Mouse (Mus musculus): ENCODE data around the gene Foxn1.

Gene Foxn1

DNA sequence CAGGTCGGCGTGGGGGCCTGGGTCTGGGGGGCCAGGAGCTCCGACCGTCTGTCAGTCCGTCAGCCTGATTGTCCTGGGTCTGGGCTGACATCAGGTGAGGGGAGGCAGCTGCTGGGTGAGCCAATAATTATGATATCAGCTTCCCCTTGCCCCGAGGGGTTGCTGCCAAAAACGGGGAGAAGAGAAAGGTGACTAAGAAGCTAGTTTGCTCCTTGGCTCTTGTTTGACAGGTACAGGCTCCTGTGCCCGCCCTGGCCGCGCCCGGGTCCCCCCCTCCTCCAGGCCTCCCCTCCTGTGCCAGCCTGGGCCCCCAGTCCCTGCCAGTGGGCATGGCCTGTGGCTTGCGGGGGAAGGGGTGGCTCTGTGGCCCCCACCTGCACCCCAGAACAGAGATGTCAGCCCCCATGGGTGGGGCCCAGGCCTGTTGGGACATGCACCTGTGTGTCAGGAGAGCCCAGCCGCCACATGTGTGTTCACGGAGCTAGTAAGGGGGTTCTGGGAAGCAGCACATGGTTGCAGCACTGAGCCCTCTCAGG lies at the start of gene Foxn1:
Gene Foxn1 (minus strand): TSS at position 51 of the 536 bp plus-strand sequence.
- DNase-seq (ENCODE audit: low read depth, low spot score), result no peak

- peak; percentile 81 for DNase-seq (ENCODE audit: low read depth, low spot score)
These were observed 49.5 kb upstream of the Foxn1 start for GRCm38 (mm10) chr11:78435776-78436349.

DNA sequence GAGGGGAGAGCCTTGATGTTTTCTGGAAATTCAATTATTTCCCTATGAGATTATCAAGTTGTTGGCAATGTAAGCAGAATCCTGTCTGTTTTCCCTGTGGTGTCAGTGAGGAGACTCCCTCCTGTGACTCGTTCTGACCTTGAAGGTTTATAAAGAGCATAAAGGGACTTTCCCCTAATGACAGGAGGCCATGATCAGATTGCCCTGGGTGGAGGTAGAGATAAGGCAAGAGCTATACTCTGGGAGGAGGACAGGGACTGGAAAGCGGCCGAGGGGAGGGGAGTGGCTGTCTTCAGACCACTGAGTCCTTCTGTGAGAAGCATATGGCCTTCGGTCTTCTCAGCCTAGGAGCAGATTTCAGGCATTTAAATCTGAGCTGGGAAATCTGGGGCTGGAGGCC lies 47.7 kb upstream of the Foxn1 start:
- no peak for DNase-seq (ENCODE audit: low read depth, low spot score)

DNA sequence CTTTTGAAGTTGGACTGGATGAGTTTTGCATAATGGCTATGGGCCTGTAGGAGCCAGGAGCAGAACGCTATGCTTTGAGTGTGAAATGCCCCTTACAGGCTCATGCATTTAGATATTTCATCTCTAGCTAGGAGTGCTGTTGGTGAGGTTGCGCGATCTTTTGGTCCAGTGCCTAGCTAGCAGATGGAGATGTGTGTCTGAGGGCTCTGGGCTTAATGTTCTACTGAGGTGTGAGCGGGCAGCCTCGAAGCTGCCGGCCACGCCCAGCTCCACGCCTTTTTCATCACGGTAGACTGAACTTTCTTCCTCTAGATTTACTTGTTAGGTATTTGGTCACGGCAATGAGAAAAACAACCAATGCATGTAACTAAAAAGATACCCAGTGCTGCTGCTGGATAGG lies 44.8 kb upstream of the Foxn1 start:
- DNase-seq (ENCODE audit: low read depth, low spot score), result no peak

DNA sequence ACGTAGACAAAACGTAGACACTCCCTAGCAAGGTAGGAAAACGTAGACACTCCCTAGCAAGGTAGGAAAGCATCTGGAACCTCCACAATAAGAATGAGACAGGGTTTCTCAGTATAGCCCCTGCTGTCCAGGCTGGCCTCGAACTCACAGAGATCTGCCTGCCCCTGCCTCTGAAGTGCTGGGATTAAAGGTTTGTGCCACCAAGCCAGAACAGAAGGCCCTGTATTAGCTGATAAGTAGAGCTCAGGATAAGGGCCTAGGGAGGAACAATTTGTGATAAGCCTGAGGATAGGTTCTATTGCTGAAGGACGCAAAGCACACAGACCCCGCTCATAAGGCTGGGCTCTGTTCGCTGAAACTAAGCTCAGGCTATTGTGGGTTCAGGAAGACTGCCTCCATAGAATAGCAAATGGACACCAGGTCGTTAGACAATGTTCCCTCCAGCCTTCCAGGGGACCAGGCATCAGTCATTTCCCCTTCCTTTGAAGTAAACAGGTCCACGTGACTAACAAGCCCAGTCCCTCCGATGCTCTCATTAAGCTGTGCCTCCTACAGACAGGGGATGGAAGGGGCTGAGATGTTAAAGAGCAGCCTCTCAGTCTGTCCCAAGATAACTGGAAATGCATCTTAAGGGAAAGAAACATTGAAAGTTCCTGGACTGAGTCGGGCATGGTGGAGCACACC lies 44.0 kb upstream of the Foxn1 start:
- DNase-seq (ENCODE audit: low read depth, low spot score), result no peak

DNA sequence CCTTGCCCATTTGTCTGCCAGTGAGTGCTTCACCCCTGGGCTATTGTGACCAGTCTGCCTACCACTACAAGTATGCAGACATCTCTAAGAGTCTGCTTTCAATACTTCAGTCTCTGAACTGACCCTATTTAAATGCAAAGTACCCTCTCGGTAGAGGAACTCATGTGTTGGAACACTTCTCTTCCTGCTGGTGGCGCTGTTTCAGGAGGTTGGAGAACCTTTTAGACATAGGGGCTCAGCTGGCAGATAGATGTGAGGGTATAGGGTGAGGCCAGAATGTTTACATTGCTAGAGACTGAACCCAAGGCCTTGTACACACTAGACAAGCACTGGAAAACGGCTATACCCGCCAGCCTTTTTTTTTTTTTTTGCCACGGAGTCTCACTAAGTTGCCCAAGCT lies 42.0 kb upstream of the Foxn1 start:
- DNase-seq (ENCODE audit: low read depth, low spot score), result no peak

- no peak for DNase-seq (ENCODE audit: low read depth, low spot score)
These were observed 41.3 kb upstream of the Foxn1 start for GRCm38 (mm10) chr11:78427655-78428054.

DNA sequence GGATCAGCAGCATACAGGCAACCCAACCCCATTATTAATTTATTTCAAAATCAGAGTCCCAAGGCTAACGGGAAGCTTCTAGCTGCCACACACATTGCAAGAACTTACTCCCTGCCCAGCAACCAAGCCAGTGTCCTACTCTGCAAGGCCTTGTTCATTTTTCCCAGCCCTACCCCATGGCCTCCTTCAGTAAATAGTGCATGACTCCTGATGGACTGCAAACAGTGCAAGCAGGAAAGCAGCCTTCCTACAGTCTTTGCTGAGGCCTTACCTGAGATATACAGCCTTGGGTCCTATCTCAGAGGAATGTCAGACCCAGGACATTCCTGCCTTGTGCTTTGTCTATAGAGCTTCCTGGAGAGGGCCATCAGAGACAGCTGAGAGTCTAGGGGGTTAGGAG lies 39.2 kb upstream of the Foxn1 start:
- DNase-seq (ENCODE audit: low read depth, low spot score), result no peak

GRCm38 (mm10) chr11:78424352-78424751 lies 38.0 kb upstream of the Foxn1 start:
- DNase-seq (ENCODE audit: low read depth, low spot score), result no peak

- DNase-seq (ENCODE audit: low read depth, low spot score), result no peak
These were observed 35.9 kb upstream of the Foxn1 start, which contains the start of gene Slc13a2 for GRCm38 (mm10) chr11:78422055-78422819. TSS of gene Slc13a2 (minus strand) at chr11:78422217.

GRCm38 (mm10) chr11:78421201-78422009 lies 35.0 kb upstream of the Foxn1 start:
- DNase-seq (ENCODE audit: low read depth, low spot score), result no peak

- DNase-seq (ENCODE audit: low read depth, low spot score), result no peak
These were observed 34.0 kb upstream of the Foxn1 start for GRCm38 (mm10) chr11:78420263-78420889.

GRCm38 (mm10) chr11:78416854-78417253 lies 30.5 kb upstream of the Foxn1 start:
- DNase-seq (ENCODE audit: low read depth, low spot score), result no peak

DNA sequence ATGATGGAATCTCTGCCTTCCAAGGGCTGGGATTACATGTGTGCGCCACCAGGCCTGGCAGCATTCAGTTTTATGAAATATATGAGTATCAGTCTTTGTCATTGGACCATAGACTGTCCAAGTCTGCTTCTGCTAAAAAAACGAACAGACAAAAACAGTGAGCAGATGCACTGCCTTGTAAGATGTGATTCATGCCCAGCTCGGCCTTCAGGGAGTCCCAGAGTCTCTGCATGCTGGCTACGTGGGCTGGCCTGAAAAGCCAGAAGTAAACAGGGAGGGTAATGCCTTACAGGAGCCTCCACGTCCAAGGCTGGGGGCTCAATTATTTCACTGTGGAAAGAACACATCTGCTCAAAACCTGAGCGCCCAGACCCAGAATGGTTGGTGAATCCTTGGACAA lies 26.5 kb upstream of the Foxn1 start:
- no peak for DNase-seq (ENCODE audit: low read depth, low spot score)

- DNase-seq (ENCODE audit: low read depth, low spot score), result no peak
These were observed 26.0 kb upstream of the Foxn1 start for GRCm38 (mm10) chr11:78412324-78412850.

DNA sequence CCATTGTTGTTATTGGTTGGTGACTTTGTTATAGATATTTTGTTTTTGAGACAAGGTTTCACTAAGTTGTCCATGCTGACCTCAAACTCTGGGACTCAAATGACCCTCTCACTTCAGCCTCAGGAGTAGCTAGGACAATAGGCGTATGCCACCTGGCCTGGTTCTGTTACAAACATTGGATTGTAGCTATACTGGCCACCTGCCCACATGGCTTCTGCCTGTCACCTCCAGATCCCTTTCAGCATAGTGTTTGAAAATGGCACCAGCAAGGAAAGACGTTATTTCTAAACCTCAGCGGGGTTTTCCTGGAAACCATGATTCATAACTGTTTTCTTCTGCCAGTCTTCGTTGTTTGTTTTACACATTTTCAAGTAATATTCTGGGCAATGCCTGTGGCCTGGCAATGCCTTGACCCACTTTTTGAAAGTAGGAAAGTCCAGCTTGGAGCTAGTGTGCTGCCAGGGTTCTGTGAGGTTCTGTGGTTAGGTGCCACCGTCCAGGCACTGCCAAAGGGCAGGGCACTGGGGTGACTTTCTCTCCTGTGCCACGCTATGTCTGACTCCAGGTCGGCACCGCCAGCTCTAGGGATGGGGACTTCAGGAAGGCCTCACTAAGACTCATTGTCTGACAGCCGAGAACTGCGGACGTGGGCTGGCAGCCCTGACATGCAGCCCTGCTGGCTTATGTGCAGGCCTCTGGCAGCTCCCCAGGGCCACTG lies 25.4 kb upstream of the Foxn1 start:
- DNase-seq (ENCODE audit: low read depth, low spot score), result no peak

DNA sequence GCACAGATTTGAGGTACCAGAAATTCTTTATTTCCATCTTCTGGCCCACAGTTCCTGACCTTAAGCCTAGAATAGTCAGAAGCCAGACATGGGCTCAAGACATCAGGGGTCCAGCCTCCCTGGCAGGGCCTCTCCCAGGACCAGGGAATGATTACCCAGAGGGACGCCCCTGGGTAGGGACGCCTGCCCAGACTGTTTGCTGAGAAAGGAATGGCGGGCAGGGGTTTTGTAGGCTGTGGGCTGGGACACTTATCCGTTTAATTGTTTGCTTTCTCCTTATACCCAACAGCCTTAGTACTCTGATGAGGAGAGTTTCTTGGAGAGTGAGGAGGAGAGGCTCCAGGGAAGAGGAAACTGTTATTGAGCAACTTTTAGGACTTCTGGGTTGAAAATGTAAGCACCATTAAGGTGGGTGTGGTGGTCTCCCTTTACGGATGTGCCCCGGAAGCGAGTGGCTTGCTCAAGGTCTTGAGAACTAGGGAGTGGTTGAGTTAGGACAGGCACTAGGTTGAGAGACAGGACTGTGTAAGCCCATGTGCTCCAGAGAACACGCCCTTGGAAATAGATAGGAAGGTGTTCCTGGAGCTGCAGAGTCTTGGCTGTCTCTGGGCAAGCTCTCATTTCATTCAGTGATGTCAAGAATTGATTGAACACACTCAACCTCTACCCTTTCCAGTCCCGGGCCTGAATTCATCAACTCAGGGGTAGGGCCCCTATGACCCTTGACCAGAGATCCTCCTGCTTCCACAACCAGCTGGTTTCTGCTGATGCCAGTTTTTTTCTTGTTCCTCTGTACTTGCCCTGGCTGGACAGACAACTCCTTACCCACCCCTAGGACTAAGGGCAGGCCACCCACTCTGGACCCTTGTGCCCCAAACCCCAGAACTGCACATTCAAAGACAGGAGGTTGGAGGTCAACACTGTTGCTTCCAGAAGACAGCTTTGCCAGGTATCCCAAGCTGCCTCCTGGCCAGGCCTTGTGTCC lies 22.2 kb upstream of the Foxn1 start:
- no peak for DNase-seq (ENCODE audit: low read depth, low spot score)

DNA sequence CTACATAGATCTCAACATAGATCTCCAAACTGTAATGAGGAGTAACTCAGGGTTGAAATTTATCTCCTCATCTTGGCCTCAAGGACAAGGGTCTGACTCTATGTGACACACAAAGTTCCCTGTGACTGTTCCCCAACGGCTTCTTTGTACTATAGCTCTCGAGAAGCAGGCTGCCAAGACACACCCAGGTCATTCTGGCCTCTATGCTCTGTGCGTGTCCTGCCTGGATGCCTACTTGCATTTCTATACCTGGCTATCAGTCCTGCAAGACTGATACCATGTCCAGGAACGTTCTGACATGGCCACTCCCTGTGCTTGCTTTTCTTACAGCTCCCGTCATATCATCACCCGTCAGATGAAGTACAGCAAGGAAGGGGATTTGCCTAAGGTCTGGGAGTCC lies 15.7 kb upstream of the Foxn1 start:
- no peak for DNase-seq (ENCODE audit: low read depth, low spot score)

GRCm38 (mm10) chr11:78401469-78401868 lies 15.1 kb upstream of the Foxn1 start:
- no peak for DNase-seq (ENCODE audit: low read depth, low spot score)

Measured in mesoderm, embryonic 11.5 days (tissue).